Mouse (Mus musculus): ENCODE data around the gene Slc2a13. TPM values are rescaled to one million over a fixed set of nuclear protein-coding genes. Genes with fewer than 3 reads are reported as not detected.

The Slc2a13 gene
- polyA plus RNA-seq, 1 experiment from 2014 or later = 1.7 TPM

GRCm38 (mm10) chr15:91374441-91374840 is 198.6 kb downstream of the Slc2a13 start:
- H3K27ac ChIP-seq (ENCODE audit: low read depth, low read length) = no peak overlapping the region
- peak; percentile 83 for DNase-seq (ENCODE audit: low spot score, missing footprints)

GRCm38 (mm10) chr15:91373203-91373584 is 199.9 kb downstream of the Slc2a13 start:
- Histone ChIP-seq H3K36me3 (ENCODE audit: control insufficient read depth, insufficient read depth, low read length) (no peaks in the 10 kb centered on the region), H3K27me3 (ENCODE audit: control insufficient read depth, insufficient read depth, low read length) (no peaks in the 10 kb centered on the region), H3K9me3 (ENCODE audit: control insufficient read depth, low read length) (no peaks in the 10 kb centered on the region), H3K4me3 (ENCODE audit: low read depth, low read length) (no peak overlapping the region), H3K4me2 (no peak overlapping the region), H3K9ac (ENCODE audit: low read length) (no peak overlapping the region), H3K4me1 (ENCODE audit: control insufficient read depth, insufficient read depth, low read length) (peaks cover 3% of the 10 kb centered on the region), H3K27ac (ENCODE audit: low read depth, low read length) (no peak overlapping the region)
- WGBS = 62% methylated on average over 7 of the region's 7 CpGs
- DNase-seq (ENCODE audit: low spot score, missing footprints) (no peak), ATAC-seq (ENCODE audit: low FRiP score) (no peak)

More at GRCm38 (mm10) chr15:91374441-91374840, 198.6 kb downstream of the Slc2a13 start:
- ATAC-seq (ENCODE audit: low FRiP score) = peak; percentile 62; the same call in 1 of the 2 replicates
- Histone ChIP-seq H3K9me3 (ENCODE audit: control insufficient read depth, low read length) (no peaks in the 10 kb centered on the region), H3K4me3 (ENCODE audit: low read depth, low read length) (no peak overlapping the region), H3K4me1 (ENCODE audit: control insufficient read depth, insufficient read depth, low read length) (peaks cover 3% of the 10 kb centered on the region), H3K4me2 (no peak overlapping the region), H3K36me3 (ENCODE audit: control insufficient read depth, insufficient read depth, low read length) (no peaks in the 10 kb centered on the region), H3K9ac (ENCODE audit: low read length) (no peak overlapping the region), H3K27me3 (ENCODE audit: control insufficient read depth, insufficient read depth, low read length) (no peaks in the 10 kb centered on the region)
- 21% methylated on average over 5 of the region's 5 CpGs for WGBS

- 87% methylated on average over 9 of the region's 9 CpGs for WGBS
- H3K36me3 ChIP-seq (ENCODE audit: control insufficient read depth, insufficient read depth, low read length) = no peaks in the 10 kb centered on the region
- H3K27me3 ChIP-seq (ENCODE audit: control insufficient read depth, insufficient read depth, low read length) = no peaks in the 10 kb centered on the region
- no peak overlapping the region for H3K9ac ChIP-seq (ENCODE audit: low read length)
- no peak overlapping the region for H3K4me3 ChIP-seq (ENCODE audit: low read depth, low read length)
- no peak overlapping the region for H3K4me2 ChIP-seq
- DNase-seq (ENCODE audit: low spot score, missing footprints) (peak; percentile 21), ATAC-seq (ENCODE audit: low FRiP score) (no peak)
- no peaks in the 10 kb centered on the region for H3K9me3 ChIP-seq (ENCODE audit: control insufficient read depth, low read length)
- H3K4me1 ChIP-seq (ENCODE audit: control insufficient read depth, insufficient read depth, low read length) = peaks cover 3% of the 10 kb centered on the region
- no peak overlapping the region for H3K27ac ChIP-seq (ENCODE audit: low read depth, low read length)
Observed at GRCm38 (mm10) chr15:91372464-91373202, 200.4 kb downstream of the Slc2a13 start.

- H3K4me2 ChIP-seq = no peak overlapping the region
- no peak overlapping the region for H3K27ac ChIP-seq (ENCODE audit: low read depth, low read length)
- no peak overlapping the region for H3K4me3 ChIP-seq (ENCODE audit: low read depth, low read length)
- peaks cover 3% of the 10 kb centered on the region for H3K4me1 ChIP-seq (ENCODE audit: control insufficient read depth, insufficient read depth, low read length)
- H3K9me3 ChIP-seq (ENCODE audit: control insufficient read depth, low read length) = no peaks in the 10 kb centered on the region
- no peaks in the 10 kb centered on the region for H3K36me3 ChIP-seq (ENCODE audit: control insufficient read depth, insufficient read depth, low read length)
- H3K27me3 ChIP-seq (ENCODE audit: control insufficient read depth, insufficient read depth, low read length) = no peaks in the 10 kb centered on the region
- whole genome bisulfite sequencing = 77% methylated on average over 7 of the region's 7 CpGs
- no peak overlapping the region for H3K9ac ChIP-seq (ENCODE audit: low read length)
- ATAC-seq (ENCODE audit: low FRiP score) (no peak), DNase-seq (ENCODE audit: low spot score, missing footprints) (peak; percentile 68)
Observed at GRCm38 (mm10) chr15:91371859-91372394, 201.1 kb downstream of the Slc2a13 start.

GRCm38 (mm10) chr15:91369736-91370449 is 203.2 kb downstream of the Slc2a13 start:
- no peak for DNase-seq (ENCODE audit: low spot score, missing footprints)
- 0 out of 2 replicates have a peak, but pooled peaks cover 3% of the 10 kb centered on the region for H3K4me1 ChIP-seq (ENCODE audit: control insufficient read depth, insufficient read depth, low read length)
- no peak overlapping the region for H3K27ac ChIP-seq (ENCODE audit: low read depth, low read length)
- no peak overlapping the region for H3K9ac ChIP-seq (ENCODE audit: low read length)
- H3K4me2 ChIP-seq = no peak overlapping the region
- no peaks in the 10 kb centered on the region for H3K9me3 ChIP-seq (ENCODE audit: control insufficient read depth, low read length)
- no peak overlapping the region for H3K4me3 ChIP-seq (ENCODE audit: low read depth, low read length)
- H3K27me3 ChIP-seq (ENCODE audit: control insufficient read depth, insufficient read depth, low read length) = no peaks in the 10 kb centered on the region
- 85% methylated on average over 11 of the region's 11 CpGs for WGBS
- H3K36me3 ChIP-seq (ENCODE audit: control insufficient read depth, insufficient read depth, low read length) = no peaks in the 10 kb centered on the region
- no peak for ATAC-seq (ENCODE audit: low FRiP score)

- Histone ChIP-seq H3K9me3 (ENCODE audit: control insufficient read depth, low read length) (no peaks in the 10 kb centered on the region), H3K4me2 (no peak overlapping the region), H3K4me1 (ENCODE audit: control insufficient read depth, insufficient read depth, low read length) (no peaks in the 10 kb centered on the region), H3K27me3 (ENCODE audit: control insufficient read depth, insufficient read depth, low read length) (no peaks in the 10 kb centered on the region), H3K4me3 (ENCODE audit: low read depth, low read length) (no peak overlapping the region), H3K27ac (ENCODE audit: low read depth, low read length) (no peak overlapping the region), H3K9ac (ENCODE audit: low read length) (no peak overlapping the region), H3K36me3 (ENCODE audit: control insufficient read depth, insufficient read depth, low read length) (no peaks in the 10 kb centered on the region)
- 74% methylated on average over 2 of the region's 2 CpGs for WGBS
- ATAC-seq (ENCODE audit: low FRiP score) (no peak), DNase-seq (ENCODE audit: low spot score, missing footprints) (peak; percentile 21)
Observed at GRCm38 (mm10) chr15:91360495-91360894, 212.6 kb downstream of the Slc2a13 start.

- Histone ChIP-seq H3K36me3 (ENCODE audit: control insufficient read depth, insufficient read depth, low read length) (no peaks in the 10 kb centered on the region), H3K4me3 (ENCODE audit: low read depth, low read length) (no peak overlapping the region), H3K9ac (ENCODE audit: low read length) (no peak overlapping the region), H3K27ac (ENCODE audit: low read depth, low read length) (no peak overlapping the region), H3K4me2 (no peak overlapping the region), H3K9me3 (ENCODE audit: control insufficient read depth, low read length) (no peaks in the 10 kb centered on the region), H3K4me1 (ENCODE audit: control insufficient read depth, insufficient read depth, low read length) (no peaks in the 10 kb centered on the region), H3K27me3 (ENCODE audit: control insufficient read depth, insufficient read depth, low read length) (no peaks in the 10 kb centered on the region)
- WGBS = 90% methylated on average over 7 of the region's 7 CpGs
- peak; percentile 17 for DNase-seq (ENCODE audit: low spot score, missing footprints)
- no peak for ATAC-seq (ENCODE audit: low FRiP score)
Observed at GRCm38 (mm10) chr15:91351006-91351405, 222.1 kb downstream of the Slc2a13 start.

GRCm38 (mm10) chr15:91338350-91338749 is 234.7 kb downstream of the Slc2a13 start:
- H3K9me3 ChIP-seq (ENCODE audit: control insufficient read depth, low read length) = no peaks in the 10 kb centered on the region
- H3K9ac ChIP-seq (ENCODE audit: low read length) = no peak overlapping the region
- no peaks in the 10 kb centered on the region for H3K4me1 ChIP-seq (ENCODE audit: control insufficient read depth, insufficient read depth, low read length)
- WGBS = 88% methylated on average over 1 of the region's 1 CpGs
- no peaks in the 10 kb centered on the region for H3K36me3 ChIP-seq (ENCODE audit: control insufficient read depth, insufficient read depth, low read length)
- ATAC-seq (ENCODE audit: low FRiP score) (no peak), DNase-seq (ENCODE audit: low spot score, missing footprints) (peak; percentile 49)
- H3K27me3 ChIP-seq (ENCODE audit: control insufficient read depth, insufficient read depth, low read length) = no peaks in the 10 kb centered on the region
- no peak overlapping the region for H3K4me2 ChIP-seq
- H3K4me3 ChIP-seq (ENCODE audit: low read depth, low read length) = no peak overlapping the region
- H3K27ac ChIP-seq (ENCODE audit: low read depth, low read length) = no peak overlapping the region

- H3K27ac ChIP-seq (ENCODE audit: low read depth, low read length) = no peak overlapping the region
- no peak overlapping the region for H3K4me3 ChIP-seq (ENCODE audit: low read depth, low read length)
- no peak overlapping the region for H3K4me2 ChIP-seq
- no peaks in the 10 kb centered on the region for H3K36me3 ChIP-seq (ENCODE audit: control insufficient read depth, insufficient read depth, low read length)
- H3K9ac ChIP-seq (ENCODE audit: low read length) = no peak overlapping the region
- no peaks in the 10 kb centered on the region for H3K27me3 ChIP-seq (ENCODE audit: control insufficient read depth, insufficient read depth, low read length)
- peak; percentile 14 for DNase-seq (ENCODE audit: low spot score, missing footprints)
- ATAC-seq (ENCODE audit: low FRiP score) = no peak
- H3K4me1 ChIP-seq (ENCODE audit: control insufficient read depth, insufficient read depth, low read length) = no peaks in the 10 kb centered on the region
- WGBS = 84% methylated on average over 6 of the region's 6 CpGs
- H3K9me3 ChIP-seq (ENCODE audit: control insufficient read depth, low read length) = no peaks in the 10 kb centered on the region
Observed at GRCm38 (mm10) chr15:91334416-91334900, 238.6 kb downstream of the Slc2a13 start.
